Mouse (Mus musculus) yolk sac, embryonic 10.5 days (tissue): ENCODE results near the gene Toe1.

ENCODE experiments used
- DNase-seq: peaks from one replicate; pipeline ENCODE4 v3.0.0-alpha.2; 2017; ENCODE audit warnings: low spot score

Gene Toe1

DNA sequence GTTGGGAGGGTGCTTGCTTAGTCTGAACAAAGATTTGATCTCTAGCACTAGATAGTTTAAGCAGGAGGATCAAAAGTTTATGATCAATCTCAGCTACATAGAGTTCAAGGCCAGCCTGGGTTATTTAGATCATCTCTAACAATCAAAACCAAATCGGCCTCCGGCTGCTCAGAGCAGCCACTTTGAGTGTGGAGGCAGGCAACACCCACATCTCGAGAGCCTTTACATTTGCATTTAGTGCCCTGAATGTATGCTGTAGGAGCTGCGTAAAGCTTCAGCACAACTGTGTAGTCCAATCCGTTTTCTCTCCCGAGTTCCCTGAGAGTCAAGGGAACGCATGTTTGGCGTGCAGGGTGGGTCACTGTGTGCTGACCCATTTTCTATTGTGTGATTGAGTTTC is 15.0 kb downstream of the Toe1 start:
- no peak for DNase-seq

DNA sequence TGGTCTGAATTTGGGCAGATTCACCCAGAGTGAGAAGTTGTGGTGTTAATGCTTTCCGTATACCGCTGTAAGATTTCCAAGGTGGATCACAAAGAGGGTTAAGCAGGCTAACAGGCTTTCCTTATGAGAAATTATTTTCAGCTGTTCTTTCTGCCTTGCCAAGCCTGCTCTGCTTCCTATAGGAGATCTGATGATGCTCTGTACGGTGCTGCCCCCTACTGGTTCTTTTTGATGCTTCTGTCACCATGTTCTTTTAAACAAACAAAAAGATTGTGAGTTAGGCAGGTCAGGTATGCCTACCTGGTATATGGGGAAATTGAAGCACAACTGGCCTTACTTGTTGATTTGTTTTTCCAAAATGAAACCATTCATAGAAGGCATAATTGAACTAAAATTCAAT is 18.5 kb downstream of the Toe1 start:
- peak; percentile 66 for DNase-seq

DNA sequence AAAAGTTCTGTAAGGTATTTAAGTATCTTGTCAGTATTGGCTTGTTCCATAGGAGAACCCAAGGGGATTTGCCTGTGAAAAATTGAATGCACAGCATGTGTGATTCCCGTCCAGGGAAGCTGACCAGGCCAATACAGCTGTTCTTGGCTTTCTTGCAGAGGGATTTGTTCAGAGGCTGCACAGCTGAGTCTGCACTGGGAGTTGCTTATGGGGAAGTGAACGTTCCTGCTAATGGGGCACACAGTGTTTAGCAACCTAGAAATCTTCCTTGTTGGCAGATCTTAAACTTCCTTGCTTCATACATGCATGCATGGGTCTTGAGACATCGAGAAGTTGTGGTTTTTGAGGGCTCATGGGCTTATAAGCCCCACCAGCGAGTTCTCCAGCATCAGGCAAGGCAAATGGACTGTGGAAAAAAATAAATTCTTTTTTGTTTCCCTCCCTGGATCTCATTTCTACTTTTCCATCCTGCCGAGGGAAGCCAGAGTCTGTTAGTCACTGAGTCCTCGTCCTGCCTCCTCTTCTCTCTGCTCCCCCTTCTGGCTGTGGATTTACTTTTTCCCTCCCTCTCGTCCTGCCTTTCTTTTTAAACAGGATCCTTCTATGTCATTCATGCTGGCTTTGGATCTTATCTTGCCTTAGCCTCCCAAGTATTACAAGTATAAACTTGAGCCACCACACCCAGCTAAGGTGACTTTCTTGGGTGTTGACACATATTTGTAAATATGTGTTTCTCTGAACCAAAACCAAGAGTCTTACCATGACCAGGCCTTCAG is 19.3 kb downstream of the Toe1 start:
- no peak for DNase-seq

DNA sequence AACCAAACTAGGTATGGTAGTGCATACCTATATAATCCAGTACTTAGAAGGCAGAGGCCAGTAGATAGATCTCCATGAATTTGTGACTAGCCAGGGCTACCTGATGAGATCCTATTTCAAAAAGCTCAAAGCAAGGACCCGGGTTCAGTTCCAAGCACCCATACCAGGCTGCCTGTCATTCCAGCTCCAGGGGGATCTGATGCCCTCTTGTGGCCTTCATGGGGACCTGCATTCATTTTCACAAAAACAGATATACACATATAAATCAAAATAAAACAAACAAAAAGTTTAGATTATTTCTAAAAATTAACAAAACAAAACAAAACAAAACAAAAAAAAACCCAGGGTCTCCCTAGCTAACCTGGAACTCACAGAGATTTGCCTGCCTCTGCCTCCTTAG is 20.9 kb downstream of the Toe1 start:
- DNase-seq, result no peak

DNA sequence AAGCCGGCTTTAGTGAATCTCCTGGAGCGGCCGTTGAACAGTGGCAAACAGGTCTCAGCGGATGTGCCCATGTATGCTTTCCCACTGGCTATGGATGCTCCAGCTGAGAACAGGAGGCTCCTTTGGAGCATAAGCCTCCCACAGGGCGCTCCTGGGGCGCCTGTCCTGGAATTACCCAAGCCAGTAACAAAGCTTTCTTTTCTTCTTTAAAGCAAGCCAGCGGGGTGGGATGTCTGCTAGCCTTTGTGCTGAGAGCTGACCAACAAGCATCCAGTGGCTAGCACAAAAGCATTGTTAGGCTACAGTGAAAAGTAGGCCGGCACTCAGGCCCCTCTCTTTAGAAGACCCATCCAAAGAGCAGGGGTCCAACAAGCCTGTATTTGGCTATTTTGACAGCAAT is 25.3 kb downstream of the Toe1 start:
- DNase-seq, result no peak

- DNase-seq, result no peak
Observed at GRCm38 (mm10) chr4:116781366-116781765, 26.1 kb downstream of the Toe1 start.

- DNase-seq, result no peak
Observed at GRCm38 (mm10) chr4:116780541-116780940, 26.9 kb downstream of the Toe1 start.

DNA sequence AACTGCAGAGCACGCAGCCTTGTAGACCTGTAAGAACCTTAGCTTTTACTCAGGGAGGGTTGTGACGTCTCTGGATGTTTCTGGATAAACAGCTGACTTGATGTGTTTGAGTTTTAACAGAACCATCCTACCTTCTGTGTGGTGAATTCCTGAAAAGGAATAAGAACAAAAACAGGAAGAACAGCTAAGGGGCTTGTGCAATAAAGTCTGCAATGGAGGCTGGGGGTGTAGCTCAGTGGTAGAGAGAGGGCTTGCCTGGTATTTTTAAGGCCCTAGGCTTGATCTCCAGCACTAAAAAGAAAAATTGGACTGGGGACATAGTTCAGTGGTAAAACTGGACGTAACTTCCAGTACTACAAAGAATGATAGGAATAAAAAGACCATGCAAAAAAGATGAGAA is 30.4 kb downstream of the Toe1 start:
- no peak for DNase-seq

GRCm38 (mm10) chr4:116776391-116776790 is 31.0 kb downstream of the Toe1 start:
- DNase-seq, result no peak

DNA sequence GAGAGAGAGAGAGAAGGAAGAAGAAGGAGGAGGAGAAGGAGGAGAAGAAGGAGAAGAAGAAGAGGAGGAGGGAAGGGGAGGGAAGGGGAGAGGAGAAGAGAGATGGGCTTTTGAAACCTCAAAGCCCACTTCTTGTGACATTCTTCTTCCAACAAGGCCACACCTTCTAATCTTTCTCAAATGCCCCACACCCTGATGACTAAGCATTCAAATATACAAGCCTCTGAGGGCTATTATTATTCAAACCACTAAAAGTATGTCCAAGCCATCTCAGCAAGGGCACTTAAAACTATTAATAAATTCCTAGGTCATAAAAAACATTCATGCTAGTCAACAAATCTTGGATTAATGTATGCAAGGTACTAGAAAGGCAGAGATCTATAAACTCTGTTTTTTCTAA is 38.4 kb downstream of the Toe1 start:
- no peak for DNase-seq

DNA sequence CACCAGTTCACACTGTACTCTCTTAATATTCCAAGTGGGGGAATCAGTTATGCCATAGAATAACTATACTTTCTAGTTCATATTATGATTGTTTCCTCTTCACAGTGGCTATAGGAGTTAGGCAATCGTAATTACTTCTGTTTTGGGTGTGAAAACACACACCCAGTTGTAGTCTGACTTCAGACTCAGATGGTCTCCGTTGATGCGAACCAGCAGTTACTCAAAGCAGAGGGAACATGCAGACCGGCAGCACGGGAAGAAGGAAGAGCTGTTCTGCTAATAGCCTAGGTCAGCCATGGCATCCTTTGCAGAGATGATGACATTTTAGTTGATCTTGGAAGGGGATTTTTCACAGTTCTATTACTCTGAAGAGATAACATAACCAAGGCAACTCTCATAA is 38.9 kb downstream of the Toe1 start:
- DNase-seq, result no peak

- DNase-seq, result no peak
Observed at GRCm38 (mm10) chr4:116764001-116764400, 43.4 kb downstream of the Toe1 start.

DNA sequence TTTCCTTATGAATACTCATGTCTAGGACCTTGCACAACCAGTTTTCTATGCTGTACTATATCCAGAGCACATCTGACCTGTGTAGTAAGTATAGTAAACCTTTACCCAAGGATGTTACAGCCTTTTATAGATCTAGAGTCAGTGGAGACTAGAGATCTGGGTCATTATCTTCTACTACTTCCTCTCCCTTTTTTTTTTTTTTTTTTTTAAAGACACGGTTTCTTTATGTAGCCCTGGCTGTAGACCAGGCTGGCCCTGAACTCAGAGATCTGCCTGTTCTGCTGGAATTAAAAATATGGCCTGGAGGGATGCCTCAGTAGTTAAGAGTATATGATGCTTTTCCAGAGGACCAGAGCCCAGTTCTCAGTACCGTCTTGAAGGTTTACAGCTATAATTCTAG is 45.5 kb downstream of the Toe1 start:
- no peak for DNase-seq

GRCm38 (mm10) chr4:116749750-116750149 is 57.7 kb downstream of the Toe1 start:
- no peak for DNase-seq
